Mouse (Mus musculus): Measurements from ENCODE around the gene Ccno. TPM values are rescaled to one million over a fixed set of nuclear protein-coding genes. Genes with fewer than 3 reads are reported as not detected.

The Ccno gene
- polyA plus RNA-seq, 1 experiment from 2014 or later: 0.21 TPM

- WGBS: 85% methylated on average over 17 of the region's 17 CpGs
- Histone ChIP-seq H3K9me3 (ENCODE audit: control insufficient read depth, low read length) (no peaks in the 10 kb centered on the region), H3K27me3 (ENCODE audit: control insufficient read depth, insufficient read depth, low read length) (no peaks in the 10 kb centered on the region), H3K4me2 (ENCODE audit: low read depth, low read length) (no peak overlapping the region), H3K27ac (ENCODE audit: low read depth, low read length) (no peak overlapping the region), H3K4me3 (ENCODE audit: low read depth, low read length) (no peak overlapping the region), H3K9ac (replicated peaks; ENCODE audit: low read depth, low read length) (no peak overlapping the region), H3K4me1 (ENCODE audit: control insufficient read depth, insufficient read depth, low read length) (no peaks in the 10 kb centered on the region), H3K36me3 (ENCODE audit: control insufficient read depth, insufficient read depth, low read length) (no peaks in the 10 kb centered on the region)
- no peak for ATAC-seq (ENCODE audit: low read depth)
These were observed 35.9 kb downstream of the Ccno start for GRCm38 (mm10) chr13:113023274-113024143.

- H3K9me3 ChIP-seq (ENCODE audit: control insufficient read depth, low read length): no peaks in the 10 kb centered on the region
- H3K4me2 ChIP-seq (ENCODE audit: low read depth, low read length): peak overlapping the region; percentile 80
- peak; percentile 32 for ATAC-seq (ENCODE audit: low read depth)
- H3K36me3 ChIP-seq (ENCODE audit: control insufficient read depth, insufficient read depth, low read length): no peaks in the 10 kb centered on the region
- WGBS: 3% methylated on average over 7 of the region's 7 CpGs
- H3K27ac ChIP-seq (ENCODE audit: low read depth, low read length): no peak overlapping the region
- no peak overlapping the region for H3K9ac ChIP-seq (replicated peaks; ENCODE audit: low read depth, low read length)
- H3K4me3 ChIP-seq (ENCODE audit: low read depth, low read length): peak overlapping the region; percentile 60
- H3K27me3 ChIP-seq (ENCODE audit: control insufficient read depth, insufficient read depth, low read length): peaks cover 16% of the 10 kb centered on the region
- peaks cover 6% of the 10 kb centered on the region; the same call in 1 of the 2 replicates for H3K4me1 ChIP-seq (ENCODE audit: control insufficient read depth, insufficient read depth, low read length)
These were observed 43.7 kb downstream of the Ccno start for GRCm38 (mm10) chr13:113031351-113031750.

- H3K27me3 ChIP-seq (ENCODE audit: control insufficient read depth, insufficient read depth, low read length): peaks cover 16% of the 10 kb centered on the region
- under 1% methylated on average over 40 of the region's 40 CpGs for WGBS
- peaks cover 6% of the 10 kb centered on the region; the same call in 1 of the 2 replicates for H3K4me1 ChIP-seq (ENCODE audit: control insufficient read depth, insufficient read depth, low read length)
- peak overlapping the region; percentile 69 for H3K27ac ChIP-seq (ENCODE audit: low read depth, low read length)
- H3K9me3 ChIP-seq (ENCODE audit: control insufficient read depth, low read length): no peaks in the 10 kb centered on the region
- H3K4me3 ChIP-seq (ENCODE audit: low read depth, low read length): peak overlapping the region; percentile 60
- peak overlapping the region; percentile 50 for H3K9ac ChIP-seq (replicated peaks; ENCODE audit: low read depth, low read length)
- no peaks in the 10 kb centered on the region for H3K36me3 ChIP-seq (ENCODE audit: control insufficient read depth, insufficient read depth, low read length)
- peak; percentile 58 for ATAC-seq (ENCODE audit: low read depth)
- peak overlapping the region; percentile 80 for H3K4me2 ChIP-seq (ENCODE audit: low read depth, low read length)
These were observed 44.4 kb downstream of the Ccno start for GRCm38 (mm10) chr13:113031792-113032571.

- ATAC-seq (ENCODE audit: low read depth): no peak
- H3K27ac ChIP-seq (ENCODE audit: low read depth, low read length): no peak overlapping the region
- peak overlapping the region; percentile 80; the same call in 1 of the 2 replicates for H3K4me2 ChIP-seq (ENCODE audit: low read depth, low read length)
- no peaks in the 10 kb centered on the region for H3K36me3 ChIP-seq (ENCODE audit: control insufficient read depth, insufficient read depth, low read length)
- H3K4me3 ChIP-seq (ENCODE audit: low read depth, low read length): no peak overlapping the region
- H3K9ac ChIP-seq (replicated peaks; ENCODE audit: low read depth, low read length): no peak overlapping the region
- H3K4me1 ChIP-seq (ENCODE audit: control insufficient read depth, insufficient read depth, low read length): peaks cover 6% of the 10 kb centered on the region; the same call in 1 of the 2 replicates
- H3K27me3 ChIP-seq (ENCODE audit: control insufficient read depth, insufficient read depth, low read length): peaks cover 16% of the 10 kb centered on the region
- H3K9me3 ChIP-seq (ENCODE audit: control insufficient read depth, low read length): no peaks in the 10 kb centered on the region
These were observed 45.2 kb downstream of the Ccno start for GRCm38 (mm10) chr13:113032831-113033230.

GRCm38 (mm10) chr13:113034271-113034886, 46.8 kb downstream of the Ccno start:
- no peaks in the 10 kb centered on the region for H3K36me3 ChIP-seq (ENCODE audit: control insufficient read depth, insufficient read depth, low read length)
- 1% methylated on average over 11 of the region's 11 CpGs for WGBS
- no peak for ATAC-seq (ENCODE audit: low read depth)
- H3K27me3 ChIP-seq (ENCODE audit: control insufficient read depth, insufficient read depth, low read length): peaks cover 16% of the 10 kb centered on the region
- peaks cover 6% of the 10 kb centered on the region; the same call in 1 of the 2 replicates for H3K4me1 ChIP-seq (ENCODE audit: control insufficient read depth, insufficient read depth, low read length)
- H3K4me2 ChIP-seq (ENCODE audit: low read depth, low read length): peak overlapping the region; percentile 98
- H3K4me3 ChIP-seq (ENCODE audit: low read depth, low read length): peak overlapping the region; percentile 50
- H3K27ac ChIP-seq (ENCODE audit: low read depth, low read length): no peak overlapping the region
- 0 out of 2 replicates have a peak overlapping the region, but pooled peaks have one; percentile 29 for H3K9ac ChIP-seq (replicated peaks; ENCODE audit: low read depth, low read length)
- H3K9me3 ChIP-seq (ENCODE audit: control insufficient read depth, low read length): no peaks in the 10 kb centered on the region

- Histone ChIP-seq H3K27me3 (ENCODE audit: control insufficient read depth, insufficient read depth, low read length) (peaks cover 16% of the 10 kb centered on the region), H3K4me3 (ENCODE audit: low read depth, low read length) (peak within 1 kb of the TSS; percentile 50), H3K9me3 (ENCODE audit: control insufficient read depth, low read length) (no peaks in the 10 kb centered on the region), H3K4me1 (ENCODE audit: control insufficient read depth, insufficient read depth, low read length) (peaks cover 6% of the 10 kb centered on the region; the same call in 1 of the 2 replicates), H3K9ac (replicated peaks; ENCODE audit: low read depth, low read length) (peak within 1 kb of the TSS; percentile 29; the same call in 1 of the 2 replicates), H3K36me3 (ENCODE audit: control insufficient read depth, insufficient read depth, low read length) (no peaks in the 10 kb centered on the region), H3K4me2 (ENCODE audit: low read depth, low read length) (peak within 1 kb of the TSS; percentile 98), H3K27ac (ENCODE audit: low read depth, low read length) (no peak within 1 kb of the TSS)
- under 1% methylated on average over 42 of the region's 46 CpGs for WGBS
- ATAC-seq (ENCODE audit: low read depth): no peak
These were observed 47.4 kb downstream of the Ccno start, which contains the start of gene Cdc20b for GRCm38 (mm10) chr13:113034950-113035421. Gene Cdc20b (plus strand): TSS chr13:113035111.

GRCm38 (mm10) chr13:113035852-113036251, 48.2 kb downstream of the Ccno start:
- no peak overlapping the region for H3K9ac ChIP-seq (replicated peaks; ENCODE audit: low read depth, low read length)
- no peaks in the 10 kb centered on the region for H3K9me3 ChIP-seq (ENCODE audit: control insufficient read depth, low read length)
- no peak overlapping the region for H3K4me3 ChIP-seq (ENCODE audit: low read depth, low read length)
- peak overlapping the region; percentile 98 for H3K4me2 ChIP-seq (ENCODE audit: low read depth, low read length)
- H3K4me1 ChIP-seq (ENCODE audit: control insufficient read depth, insufficient read depth, low read length): peaks cover 6% of the 10 kb centered on the region; the same call in 1 of the 2 replicates
- peak; percentile 87 for ATAC-seq (ENCODE audit: low read depth)
- H3K27ac ChIP-seq (ENCODE audit: low read depth, low read length): no peak overlapping the region
- no peaks in the 10 kb centered on the region for H3K36me3 ChIP-seq (ENCODE audit: control insufficient read depth, insufficient read depth, low read length)
- H3K27me3 ChIP-seq (ENCODE audit: control insufficient read depth, insufficient read depth, low read length): peaks cover 16% of the 10 kb centered on the region
- 1% methylated on average over 4 of the region's 4 CpGs for WGBS

Data from neural tube, embryonic 14.5 days (tissue).